Mouse (Mus musculus): Measurements from ENCODE around the gene Ckap2l. TPM values are rescaled to one million over a fixed set of nuclear protein-coding genes. Genes with fewer than 3 reads are reported as not detected.

Ckap2l gene
- polyA plus RNA-seq, 1 experiment, result 11.6 TPM

GRCm38 (mm10) chr2:129297589-129297982, 574 bp upstream of the Ckap2l start:
- Histone ChIP-seq H3K27ac (ENCODE audit: control insufficient read depth, insufficient read depth, low read depth, low read length) (peak overlapping the region; percentile 99), H3K4me1 (ENCODE audit: control insufficient read depth, insufficient read depth, low read length) (peaks cover 3% of the 10 kb centered on the region), H3K27me3 (ENCODE audit: control insufficient read depth, insufficient read depth, low read length) (no peaks in the 10 kb centered on the region), H3K4me3 (ENCODE audit: control insufficient read depth, low read depth, low read length) (peak overlapping the region; percentile 99), H3K36me3 (ENCODE audit: control insufficient read depth, insufficient read depth, low read length) (no peaks in the 10 kb centered on the region; the same call in 1 of the 2 replicates)
- TF ChIP-seq POLR2A (IDR thresholded peaks at IDR 0.05; ENCODE audit: control insufficient read depth, low read depth, low read length), result no peak
- no peak for TF ChIP-seq CTCF (IDR thresholded peaks at IDR 0.05; ENCODE audit: control insufficient read depth, insufficient read depth, insufficient replicate concordance, low read depth, low read length)

GRCm38 (mm10) chr2:129296086-129296485, 926 bp downstream of the Ckap2l start:
- TF ChIP-seq POLR2A (IDR thresholded peaks at IDR 0.05; ENCODE audit: control insufficient read depth, low read depth, low read length) (no peak), CTCF (IDR thresholded peaks at IDR 0.05; ENCODE audit: control insufficient read depth, insufficient read depth, insufficient replicate concordance, low read depth, low read length) (no peak)
- no peaks in the 10 kb centered on the region; the same call in 1 of the 2 replicates for H3K36me3 ChIP-seq (ENCODE audit: control insufficient read depth, insufficient read depth, low read length)
- no peak overlapping the region for H3K27ac ChIP-seq (ENCODE audit: control insufficient read depth, insufficient read depth, low read depth, low read length)
- H3K4me3 ChIP-seq (ENCODE audit: control insufficient read depth, low read depth, low read length), result peak overlapping the region; percentile 21
- no peaks in the 10 kb centered on the region for H3K27me3 ChIP-seq (ENCODE audit: control insufficient read depth, insufficient read depth, low read length)
- peaks cover 3% of the 10 kb centered on the region for H3K4me1 ChIP-seq (ENCODE audit: control insufficient read depth, insufficient read depth, low read length)

- no peak for TF ChIP-seq POLR2A (IDR thresholded peaks at IDR 0.05; ENCODE audit: control insufficient read depth, low read depth, low read length)
- no peak for TF ChIP-seq CTCF (IDR thresholded peaks at IDR 0.05; ENCODE audit: control insufficient read depth, insufficient read depth, insufficient replicate concordance, low read depth, low read length)
- Histone ChIP-seq H3K27me3 (ENCODE audit: control insufficient read depth, insufficient read depth, low read length) (no peaks in the 10 kb centered on the region), H3K36me3 (ENCODE audit: control insufficient read depth, insufficient read depth, low read length) (no peaks in the 10 kb centered on the region), H3K4me1 (ENCODE audit: control insufficient read depth, insufficient read depth, low read length) (peaks cover 3% of the 10 kb centered on the region), H3K4me3 (ENCODE audit: control insufficient read depth, low read depth, low read length) (no peak overlapping the region), H3K27ac (ENCODE audit: control insufficient read depth, insufficient read depth, low read depth, low read length) (no peak overlapping the region)
Measured at GRCm38 (mm10) chr2:129295075-129295474, 1.9 kb downstream of the Ckap2l start.

GRCm38 (mm10) chr2:129273823-129274222, 23.2 kb downstream of the Ckap2l start:
- no peak overlapping the region for H3K4me3 ChIP-seq (ENCODE audit: control insufficient read depth, low read depth, low read length)
- H3K27ac ChIP-seq (ENCODE audit: control insufficient read depth, insufficient read depth, low read depth, low read length), result no peak overlapping the region
- H3K36me3 ChIP-seq (ENCODE audit: control insufficient read depth, insufficient read depth, low read length), result no peaks in the 10 kb centered on the region; the same call in 1 of the 2 replicates
- TF ChIP-seq POLR2A (IDR thresholded peaks at IDR 0.05; ENCODE audit: control insufficient read depth, low read depth, low read length), result no peak
- TF ChIP-seq CTCF (IDR thresholded peaks at IDR 0.05; ENCODE audit: control insufficient read depth, insufficient read depth, insufficient replicate concordance, low read depth, low read length), result no peak
- no peaks in the 10 kb centered on the region for H3K4me1 ChIP-seq (ENCODE audit: control insufficient read depth, insufficient read depth, low read length)
- no peaks in the 10 kb centered on the region for H3K27me3 ChIP-seq (ENCODE audit: control insufficient read depth, insufficient read depth, low read length)

- Histone ChIP-seq H3K27ac (ENCODE audit: control insufficient read depth, insufficient read depth, low read depth, low read length) (no peak overlapping the region; the same call in 1 of the 2 replicates), H3K4me1 (ENCODE audit: control insufficient read depth, insufficient read depth, low read length) (no peaks in the 10 kb centered on the region), H3K27me3 (ENCODE audit: control insufficient read depth, insufficient read depth, low read length) (no peaks in the 10 kb centered on the region), H3K4me3 (ENCODE audit: control insufficient read depth, low read depth, low read length) (no peak overlapping the region), H3K36me3 (ENCODE audit: control insufficient read depth, insufficient read depth, low read length) (no peaks in the 10 kb centered on the region; the same call in 1 of the 2 replicates)
- TF ChIP-seq CTCF (IDR thresholded peaks at IDR 0.05; ENCODE audit: control insufficient read depth, insufficient read depth, insufficient replicate concordance, low read depth, low read length) (no peak), POLR2A (IDR thresholded peaks at IDR 0.05; ENCODE audit: control insufficient read depth, low read depth, low read length) (no peak)
Measured at GRCm38 (mm10) chr2:129270621-129271020, 26.4 kb downstream of the Ckap2l start.

GRCm38 (mm10) chr2:129269986-129270385, 27.0 kb downstream of the Ckap2l start:
- no peaks in the 10 kb centered on the region for H3K4me1 ChIP-seq (ENCODE audit: control insufficient read depth, insufficient read depth, low read length)
- no peaks in the 10 kb centered on the region for H3K27me3 ChIP-seq (ENCODE audit: control insufficient read depth, insufficient read depth, low read length)
- no peak overlapping the region for H3K4me3 ChIP-seq (ENCODE audit: control insufficient read depth, low read depth, low read length)
- TF ChIP-seq CTCF (IDR thresholded peaks at IDR 0.05; ENCODE audit: control insufficient read depth, insufficient read depth, insufficient replicate concordance, low read depth, low read length) (no peak), POLR2A (IDR thresholded peaks at IDR 0.05; ENCODE audit: control insufficient read depth, low read depth, low read length) (no peak)
- no peaks in the 10 kb centered on the region; the same call in 1 of the 2 replicates for H3K36me3 ChIP-seq (ENCODE audit: control insufficient read depth, insufficient read depth, low read length)
- H3K27ac ChIP-seq (ENCODE audit: control insufficient read depth, insufficient read depth, low read depth, low read length), result no peak overlapping the region

GRCm38 (mm10) chr2:129269161-129269643, 27.8 kb downstream of the Ckap2l start:
- Histone ChIP-seq H3K36me3 (ENCODE audit: control insufficient read depth, insufficient read depth, low read length) (no peaks in the 10 kb centered on the region; the same call in 1 of the 2 replicates), H3K27ac (ENCODE audit: control insufficient read depth, insufficient read depth, low read depth, low read length) (no peak overlapping the region), H3K27me3 (ENCODE audit: control insufficient read depth, insufficient read depth, low read length) (no peaks in the 10 kb centered on the region), H3K4me3 (ENCODE audit: control insufficient read depth, low read depth, low read length) (no peak overlapping the region), H3K4me1 (ENCODE audit: control insufficient read depth, insufficient read depth, low read length) (no peaks in the 10 kb centered on the region)
- TF ChIP-seq CTCF (IDR thresholded peaks at IDR 0.05; ENCODE audit: control insufficient read depth, insufficient read depth, insufficient replicate concordance, low read depth, low read length) (no peak), POLR2A (IDR thresholded peaks at IDR 0.05; ENCODE audit: control insufficient read depth, low read depth, low read length) (no peak)
